Mouse (Mus musculus) forebrain, postnatal 0 days (tissue): Measurements from ENCODE around the gene Kdm4a. TPM values are rescaled to one million over a fixed set of nuclear protein-coding genes. Genes with fewer than 3 reads are reported as not detected.
A peak's percentile ranks its signal among the peaks of the same experiment; 100 is the strongest.

Experiments used
- ATAC-seq: fragments of 200-750 bp; cut with Nextera tagmentation; 2 replicates; pipeline ENCODE4 v1.8.0; 2017; ENCODE audit warnings: mild to moderate bottlenecking, moderate library complexity
- DNase-seq: peaks from one replicate; pipeline ENCODE4 v3.0.0-alpha.2; 2015
- H3K27ac ChIP-seq: fragments of 300-500 bp; sonication (generic); 2 replicates; pipeline ENCODE4 v1.5.1; 2014; ENCODE audit warnings: low read depth, mild to moderate bottlenecking, antibody characterized with exemption, low read length, moderate library complexity, mixed read lengths
- H3K27me3 ChIP-seq: fragments of 300-500 bp; sonication (generic); 2 replicates; pipeline ENCODE4 v1.6.1; 2014; ENCODE audit warnings: mild to moderate bottlenecking, low read length, mixed read lengths; ENCODE audit not compliant: insufficient read depth
- H3K36me3 ChIP-seq: fragments of 300-500 bp; sonication (generic); 2 replicates; pipeline ENCODE4 v1.6.1; 2014; ENCODE audit warnings: mild to moderate bottlenecking, moderate library complexity; ENCODE audit not compliant: insufficient read depth
- H3K4me1 ChIP-seq: fragments of 300-500 bp; sonication (generic); 2 replicates; pipeline ENCODE4 v1.6.1; 2014; ENCODE audit warnings: antibody characterized with exemption; ENCODE audit not compliant: insufficient read depth
- H3K4me2 ChIP-seq: fragments of 300-500 bp; sonication (generic); 2 replicates; pipeline ENCODE4 v1.6.1; 2014; ENCODE audit warnings: low read depth, mild to moderate bottlenecking, moderate library complexity
- H3K4me3 ChIP-seq: fragments of 300-500 bp; sonication (generic); 2 replicates; pipeline ENCODE4 v1.5.1; 2014; ENCODE audit warnings: low read depth, low read length, mixed read lengths
- H3K9ac ChIP-seq: fragments of 300-500 bp; sonication (generic); 2 replicates; pipeline ENCODE4 v1.6.1; 2014; ENCODE audit warnings: mild to moderate bottlenecking
- H3K9me3 ChIP-seq: fragments of 300-500 bp; sonication (generic); 2 replicates; pipeline ENCODE4 v1.6.1; 2016; ENCODE audit warnings: low read length
- CTCF ChIP-seq: sonication (generic); IDR thresholded peaks from 2 replicates; pipeline ENCODE4 v1.5.1; 2016; ENCODE audit warnings: antibody characterized with exemption, control low read depth, low read depth
- WGBS: fragments of 180-500 bp; shearing (Covaris S2); extraction: QIAGEN DNeasy Blood & Tissue Kit; methylation state at CpG from one replicate; pipeline ENCODE4 v1.1.7; 2014; 5-methylcytosine and 5-hydroxymethylcytosine counted together
- polyA plus RNA-seq: library from polyadenylated mRNA; unstranded; fragments of >200 nt; fragmentation: Nextera tagmentation; extraction: Ambion mirVana; gene quantifications from 2 replicates; pipeline ENCODE4 v1.2.1, GENCODE M21; 2015
- total RNA-seq: library from RNA; depleted of rRNA; stranded (reverse); fragments of >200 nt; gene quantifications from 2 replicates; pipeline ENCODE4 v1.2.3, GENCODE M21; 2014

The Kdm4a gene
- total and polyA plus RNA-seq, 2 experiments from 2014 or later, result 39.0 to 122 TPM

- 82% methylated on average over 17 of the region's 17 CpGs for WGBS
Observed at GRCm38 (mm10) chr4:118216726-118217595, 37.1 kb upstream of the Kdm4a start.

GRCm38 (mm10) chr4:118214891-118215290, 35.0 kb upstream of the Kdm4a start:
- H3K27ac ChIP-seq, result no peak overlapping the region
- no peak overlapping the region for H3K4me2 ChIP-seq
- no peaks in the 10 kb centered on the region for H3K9me3 ChIP-seq
- H3K4me1 ChIP-seq, result no peaks in the 10 kb centered on the region
- no peaks in the 10 kb centered on the region for H3K27me3 ChIP-seq
- DNase-seq (no peak), ATAC-seq (no peak)
- no peak overlapping the region for H3K4me3 ChIP-seq
- no peak for TF ChIP-seq CTCF
- WGBS, result 97% methylated on average over 1 of the region's 1 CpGs
- H3K36me3 ChIP-seq, result peaks cover 89% of the 10 kb centered on the region
- no peak overlapping the region for H3K9ac ChIP-seq

More at GRCm38 (mm10) chr4:118216726-118217595, 37.1 kb upstream of the Kdm4a start:
- DNase-seq (peak; percentile 65), ATAC-seq (peak; percentile 67; the same call in 1 of the 2 replicates)
- H3K9ac ChIP-seq, result no peak overlapping the region
- no peaks in the 10 kb centered on the region for H3K27me3 ChIP-seq
- H3K9me3 ChIP-seq, result no peaks in the 10 kb centered on the region
- peak; percentile 88 for TF ChIP-seq CTCF
- H3K4me1 ChIP-seq, result no peaks in the 10 kb centered on the region
- H3K4me3 ChIP-seq, result no peak overlapping the region
- H3K36me3 ChIP-seq, result peaks cover 88% of the 10 kb centered on the region
- no peak overlapping the region for H3K4me2 ChIP-seq
- no peak overlapping the region for H3K27ac ChIP-seq

- WGBS, result 57% methylated on average over 10 of the region's 10 CpGs
- Histone ChIP-seq H3K4me2 (no peak overlapping the region), H3K4me1 (no peaks in the 10 kb centered on the region), H3K4me3 (no peak overlapping the region), H3K9ac (no peak overlapping the region), H3K9me3 (no peaks in the 10 kb centered on the region), H3K27ac (no peak overlapping the region), H3K36me3 (peaks cover 44% of the 10 kb centered on the region), H3K27me3 (no peaks in the 10 kb centered on the region)
- DNase-seq, result no peak
- peak; percentile 24; the same call in 1 of the 2 replicates for TF ChIP-seq CTCF
- no peak for ATAC-seq
Observed at GRCm38 (mm10) chr4:118206918-118207640, 27.2 kb upstream of the Kdm4a start.

- ATAC-seq (no peak), DNase-seq (no peak)
- H3K4me2 ChIP-seq, result no peak overlapping the region
- H3K36me3 ChIP-seq, result peaks cover 32% of the 10 kb centered on the region
- no peak overlapping the region for H3K27ac ChIP-seq
- no peak overlapping the region for H3K4me3 ChIP-seq
- H3K9ac ChIP-seq, result no peak overlapping the region
- H3K4me1 ChIP-seq, result no peaks in the 10 kb centered on the region
- WGBS, result 88% methylated on average over 2 of the region's 2 CpGs
- no peaks in the 10 kb centered on the region for H3K9me3 ChIP-seq
- no peak for TF ChIP-seq CTCF
- H3K27me3 ChIP-seq, result no peaks in the 10 kb centered on the region
Observed at GRCm38 (mm10) chr4:118205906-118206305, 26.1 kb upstream of the Kdm4a start.

- H3K27ac ChIP-seq, result no peak overlapping the region
- ATAC-seq (no peak), DNase-seq (no peak)
- H3K4me1 ChIP-seq, result no peaks in the 10 kb centered on the region
- H3K9ac ChIP-seq, result no peak overlapping the region
- no peaks in the 10 kb centered on the region for H3K27me3 ChIP-seq
- no peaks in the 10 kb centered on the region for H3K9me3 ChIP-seq
- no peak for TF ChIP-seq CTCF
- H3K36me3 ChIP-seq, result no peaks in the 10 kb centered on the region
- H3K4me3 ChIP-seq, result no peak overlapping the region
- 90% methylated on average over 2 of the region's 2 CpGs for WGBS
- H3K4me2 ChIP-seq, result no peak overlapping the region
Observed at GRCm38 (mm10) chr4:118199093-118199492, 19.2 kb upstream of the Kdm4a start.

GRCm38 (mm10) chr4:118198606-118199005, 18.8 kb upstream of the Kdm4a start:
- 81% methylated on average over 3 of the region's 3 CpGs for WGBS
- ATAC-seq, result no peak
- no peak overlapping the region for H3K4me3 ChIP-seq
- DNase-seq, result no peak
- H3K4me1 ChIP-seq, result no peaks in the 10 kb centered on the region
- H3K4me2 ChIP-seq, result no peak overlapping the region
- no peaks in the 10 kb centered on the region for H3K9me3 ChIP-seq
- H3K9ac ChIP-seq, result no peak overlapping the region
- no peaks in the 10 kb centered on the region for H3K27me3 ChIP-seq
- H3K36me3 ChIP-seq, result no peaks in the 10 kb centered on the region
- no peak for TF ChIP-seq CTCF
- no peak overlapping the region for H3K27ac ChIP-seq

- H3K36me3 ChIP-seq, result no peaks in the 10 kb centered on the region
- H3K27ac ChIP-seq, result no peak overlapping the region
- no peak overlapping the region for H3K9ac ChIP-seq
- TF ChIP-seq CTCF, result no peak
- H3K4me2 ChIP-seq, result no peak overlapping the region
- peak; percentile 82 for ATAC-seq
- no peak overlapping the region for H3K4me3 ChIP-seq
- 70% methylated on average over 10 of the region's 10 CpGs for WGBS
- peak; percentile 46 for DNase-seq
- no peaks in the 10 kb centered on the region for H3K9me3 ChIP-seq
- no peaks in the 10 kb centered on the region for H3K4me1 ChIP-seq
- no peaks in the 10 kb centered on the region for H3K27me3 ChIP-seq
Observed at GRCm38 (mm10) chr4:118196185-118196584, 16.3 kb upstream of the Kdm4a start.
